Mouse (Mus musculus) testis, adult 2 months (tissue): ENCODE data around the gene Yif1a.

ENCODE experiments used
- CTCF ChIP-seq: fragments of 200-500 bp; IDR thresholded peaks from 2 replicates; pipeline ENCODE4 v1.5.1; 2012; ENCODE audit warnings: low read depth, mild to moderate bottlenecking, inconsistent platforms, low read length, moderate library complexity; ENCODE audit not compliant: control insufficient read depth, insufficient read depth, insufficient replicate concordance
- POLR2A ChIP-seq: fragments of 200-500 bp; IDR thresholded peaks from 2 replicates; pipeline ENCODE4 v1.6.1; 2012; ENCODE audit warnings: low read depth, mild to moderate bottlenecking, inconsistent platforms, low read length, moderate library complexity; ENCODE audit not compliant: control insufficient read depth

GRCm38 (mm10) chr19:5107556-5108270 is 19.4 kb downstream of the Yif1a start:
- TF ChIP-seq CTCF: no peak
- no peak for TF ChIP-seq POLR2A
